Mouse (Mus musculus) megakaryocyte, embryonic 14.5 days (primary cell): ENCODE measurements around the gene Fth1.

Experiments used
- FLI1 ChIP-seq: IDR thresholded peaks from 2 replicates; pipeline ENCODE4 v1.6.1; 2012; ENCODE audit warnings: low read length, inconsistent platforms, mixed read lengths
- GATA1 ChIP-seq: IDR thresholded peaks from 3 replicates; pipeline ENCODE4 v1.6.1; 2012; ENCODE audit warnings: mixed read lengths, low read length, inconsistent platforms, borderline replicate concordance

DNA sequence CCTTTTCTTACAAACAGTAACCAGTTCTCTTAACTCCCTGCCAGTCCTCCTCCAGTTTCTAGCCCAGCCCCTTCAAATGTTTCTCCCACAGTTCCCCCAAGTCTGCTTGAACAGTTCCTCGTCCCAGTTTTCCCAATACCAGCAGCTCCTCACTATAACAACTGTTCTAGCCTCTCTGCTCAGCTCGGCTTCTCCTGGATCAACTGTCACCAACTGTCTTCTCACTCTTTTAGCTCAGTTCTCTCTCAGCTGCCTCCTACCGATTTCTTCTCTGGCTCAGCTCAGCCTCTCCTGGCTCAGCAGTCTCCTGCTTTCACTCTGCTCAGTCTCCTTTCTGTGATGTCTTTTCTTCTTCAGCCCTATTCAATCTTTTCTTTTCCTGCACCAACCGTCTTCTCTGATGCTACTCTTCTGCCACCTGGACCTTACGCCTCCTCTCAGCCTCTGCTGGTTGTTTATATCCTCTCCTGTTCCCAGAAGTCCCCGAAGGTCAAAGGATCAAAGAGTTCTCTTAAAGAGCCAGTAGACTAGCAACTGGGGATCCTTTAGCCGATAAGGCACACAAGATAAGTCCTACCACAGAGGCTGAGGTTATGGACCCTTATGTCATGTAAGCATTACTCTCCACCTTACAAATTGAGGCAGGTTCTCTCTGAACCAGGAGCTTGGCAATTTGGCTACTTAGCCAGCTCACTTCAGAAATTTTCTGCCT is 16.0 kb upstream of the Fth1 start:
- TF ChIP-seq GATA1 (no peak), FLI1 (no peak)
